Mouse (Mus musculus) neural tube, embryonic 10.5 days (tissue): Measurements from ENCODE around the gene Fryl.

ENCODE experiments used
- DNase-seq: peaks from one replicate; pipeline ENCODE4 v3.0.0-alpha.2; 2017; ENCODE audit warnings: low spot score; ENCODE audit errors: extremely low spot score

The Fryl gene

DNA sequence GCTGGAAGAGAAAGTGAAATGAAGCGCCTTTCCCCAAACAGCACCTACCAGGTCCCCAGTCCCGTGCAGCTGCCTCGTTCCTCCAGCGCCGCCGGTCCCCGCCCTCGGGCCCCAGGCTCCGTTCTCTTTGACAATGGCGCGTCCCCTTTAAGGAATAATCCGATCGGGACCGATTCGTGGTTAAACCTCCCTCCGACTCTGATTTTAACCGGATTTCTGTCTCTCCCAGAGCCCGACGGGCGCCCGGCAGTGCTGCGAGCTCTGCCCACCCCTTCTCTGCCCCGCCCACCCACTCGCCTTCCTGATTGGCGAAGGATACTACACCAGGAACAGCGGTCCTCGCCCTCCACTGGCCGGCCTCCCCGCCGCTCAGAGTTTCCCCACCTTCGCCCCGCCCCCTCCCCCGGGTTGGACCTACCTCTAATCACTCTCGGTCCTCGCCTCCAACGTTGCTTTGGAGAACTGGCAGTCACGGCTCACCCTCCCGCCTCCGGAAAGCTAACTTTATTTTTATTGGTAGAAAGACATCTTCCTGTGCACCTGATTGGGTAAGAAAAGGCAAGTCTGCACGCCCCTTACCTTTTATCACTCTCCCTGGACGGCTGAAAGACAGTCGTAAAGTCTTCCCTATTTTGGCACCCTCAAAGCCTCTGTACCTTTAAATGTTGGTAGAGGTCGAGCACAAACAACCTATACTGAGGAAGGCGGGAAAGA is at the start of gene Fryl:
TSS of gene Fryl (minus strand) at position 268 of the 714 bp plus-strand sequence.
- peak; percentile 98 for DNase-seq

DNA sequence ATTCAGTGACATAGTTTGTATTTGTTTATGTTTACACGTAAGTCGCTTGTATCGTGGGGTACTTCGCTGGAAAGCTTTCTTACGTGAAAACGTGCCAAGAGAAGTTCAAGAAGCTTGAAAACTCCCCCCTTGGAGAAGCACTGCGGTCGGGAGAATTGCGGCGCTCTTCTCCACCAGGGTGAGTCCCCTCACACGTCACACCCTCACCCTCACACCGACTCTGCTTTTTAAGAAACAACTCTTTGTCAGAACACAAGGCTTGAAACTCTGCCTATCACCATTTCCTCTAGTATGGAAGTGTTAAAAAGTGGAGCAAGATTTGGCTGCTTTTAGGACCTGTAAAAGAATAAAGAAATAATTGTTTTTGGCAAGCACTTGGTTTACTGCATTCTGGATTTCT is 48.1 kb upstream of the Fryl start:
- DNase-seq, result no peak

DNA sequence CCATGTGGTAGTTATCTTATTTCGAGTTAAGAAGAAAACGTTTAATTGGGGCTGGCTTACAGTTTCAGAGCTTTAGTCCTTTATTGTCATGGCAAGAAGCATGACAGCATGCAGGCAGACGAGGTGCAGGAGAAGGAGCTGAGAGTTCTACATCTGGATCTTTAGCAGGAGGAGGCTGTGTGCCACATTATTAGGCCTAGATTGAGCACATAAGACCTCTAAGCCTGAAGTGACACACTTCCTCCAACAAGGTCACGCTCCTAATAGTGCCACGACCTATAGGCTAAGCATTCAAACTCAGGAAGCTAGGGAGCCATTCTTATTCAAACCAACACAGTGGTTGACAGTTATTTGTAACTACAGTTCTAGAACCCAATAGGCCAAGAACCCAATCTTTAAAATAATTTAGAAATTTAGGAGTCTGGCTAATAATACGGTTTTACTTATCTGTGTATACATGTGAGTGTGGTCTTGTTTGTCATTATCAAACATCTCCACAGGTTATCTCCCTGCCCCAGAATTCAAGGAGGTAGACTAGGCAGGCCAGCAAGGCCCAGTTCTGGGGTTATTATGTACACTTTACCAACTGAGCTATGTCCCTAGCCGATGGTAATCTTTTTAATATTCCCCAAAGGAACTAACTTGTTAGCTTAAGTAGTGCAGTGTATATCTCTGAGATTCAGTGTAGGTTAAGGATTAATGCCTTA is 45.3 kb upstream of the Fryl start:
- DNase-seq, result no peak

DNA sequence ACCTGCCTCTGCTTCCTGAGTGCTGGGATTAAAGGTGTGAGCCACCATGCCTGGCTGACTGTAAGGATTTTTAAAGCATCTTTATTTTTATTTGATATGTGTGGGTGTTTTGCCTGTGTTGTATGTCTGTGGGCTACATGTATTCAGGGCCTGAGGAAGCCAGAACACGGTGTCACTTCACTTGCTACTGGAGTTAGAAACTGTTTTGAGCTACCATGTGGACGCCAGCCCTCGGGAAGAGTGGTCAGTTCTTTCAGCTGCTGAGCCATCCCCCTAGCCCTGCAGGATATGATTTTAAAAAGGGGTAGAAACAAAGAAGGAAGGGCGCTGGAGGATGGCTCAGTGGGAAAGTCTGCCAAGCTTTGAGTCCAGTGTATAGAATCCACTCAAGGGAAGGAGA is 39.5 kb upstream of the Fryl start:
- DNase-seq, result no peak

DNA sequence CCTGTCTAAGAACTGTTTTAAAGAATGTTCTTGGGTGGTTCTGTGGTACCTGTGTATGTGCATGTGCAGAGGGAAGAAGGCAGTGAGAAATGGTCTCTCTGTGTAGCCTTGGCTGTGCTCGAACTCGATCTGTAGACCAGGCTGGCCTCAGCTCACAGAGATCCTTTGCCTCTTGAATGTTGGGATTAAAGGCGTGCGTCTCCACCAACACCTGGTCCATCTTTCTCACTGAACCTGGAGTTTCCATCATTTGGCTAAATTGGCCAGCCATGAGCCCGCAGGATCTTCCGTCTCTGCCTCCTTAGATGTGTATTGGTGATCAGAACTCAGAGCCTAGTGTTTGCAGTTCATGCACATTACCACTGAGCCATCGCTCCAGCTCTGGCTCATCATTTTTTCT is 38.6 kb upstream of the Fryl start:
- DNase-seq, result no peak

DNA sequence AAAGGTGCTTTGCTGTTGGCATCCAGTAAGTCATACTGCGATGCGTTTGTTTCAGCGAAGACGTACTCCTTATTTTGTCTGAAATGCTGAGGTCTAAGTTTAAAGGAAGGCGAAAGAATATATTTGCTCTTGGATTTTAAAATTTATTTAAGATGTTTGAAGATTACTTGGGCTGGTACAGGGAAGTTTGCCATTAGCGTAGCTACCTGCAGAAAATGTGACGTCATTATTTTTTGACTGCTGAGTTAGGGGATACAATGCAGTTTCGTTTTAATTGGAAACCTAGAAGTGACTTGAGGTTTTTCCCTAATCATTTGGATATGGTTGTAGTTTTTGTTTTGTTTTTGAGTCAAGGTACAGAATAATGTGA is 37.0 kb upstream of the Fryl start:
- DNase-seq, result no peak

DNA sequence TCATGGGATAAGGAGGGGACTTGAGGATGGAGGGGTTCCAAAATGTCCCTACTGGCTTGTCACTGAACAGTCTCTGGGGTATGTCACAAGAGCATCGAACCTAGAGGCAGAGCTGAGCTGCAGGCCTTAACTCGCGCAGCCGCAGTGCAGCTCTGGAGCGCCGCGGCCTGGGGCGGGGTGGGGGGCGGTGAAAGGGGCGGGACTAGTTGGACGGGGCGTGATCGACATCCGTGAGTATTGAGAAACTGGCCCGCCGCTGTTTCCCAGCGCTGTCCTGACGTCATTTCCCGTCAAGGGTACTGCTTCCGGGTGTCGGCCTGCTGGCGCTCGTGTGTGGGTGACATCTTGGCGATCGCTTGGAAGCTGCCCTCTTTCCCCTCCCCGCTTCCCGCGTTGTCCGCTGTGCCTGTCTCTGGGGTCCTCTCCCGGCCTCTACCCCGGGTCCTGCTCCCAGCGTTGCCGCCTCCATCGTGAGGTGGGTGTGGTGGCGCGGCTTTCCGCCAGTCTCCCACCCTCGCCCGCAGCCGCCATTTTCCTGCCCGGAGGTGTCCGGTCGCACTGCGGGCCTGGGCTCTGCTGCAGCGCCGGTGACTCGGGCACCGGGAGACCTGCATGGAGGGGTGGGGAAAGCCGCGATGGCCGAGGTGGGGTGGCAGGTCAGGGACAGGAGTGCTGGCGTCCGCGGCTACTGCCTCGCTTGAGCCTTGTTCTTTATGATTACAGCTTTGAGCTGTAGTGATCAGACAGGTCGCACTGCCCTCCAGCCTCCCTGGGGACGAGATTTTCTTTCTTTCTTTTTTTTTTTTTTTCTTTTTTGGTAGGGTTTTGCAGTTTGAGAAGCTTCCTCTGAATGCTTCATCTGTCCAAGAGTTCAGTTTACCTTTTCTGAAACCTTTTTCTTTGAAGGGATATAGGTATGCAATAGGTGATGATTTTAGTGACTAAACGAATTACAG is 36.4 kb upstream of the Fryl start, which contains the start of gene Ociad1:
TSS of gene Ociad1 (plus strand) at position 283 of the 956 bp plus-strand sequence.
- DNase-seq, result peak; percentile 98

DNA sequence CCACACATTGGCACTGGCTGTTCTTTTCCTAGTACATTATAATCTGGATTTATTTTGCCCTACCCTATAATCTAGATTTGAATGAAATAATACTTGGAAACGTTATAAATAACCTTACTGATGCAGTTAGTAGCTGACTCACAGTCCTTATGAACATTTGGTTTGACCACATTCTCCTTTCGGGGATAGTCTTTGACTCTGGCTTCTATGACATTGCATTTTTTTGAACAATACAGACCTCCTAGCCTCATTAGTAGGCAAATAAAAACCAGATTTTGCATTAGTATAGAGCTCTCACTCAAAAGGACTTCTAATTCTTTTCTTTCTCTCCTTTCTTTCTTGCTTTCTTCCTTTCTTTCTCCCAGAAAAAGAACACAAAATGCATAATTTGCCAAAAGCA is 33.5 kb upstream of the Fryl start:
- DNase-seq, result no peak

DNA sequence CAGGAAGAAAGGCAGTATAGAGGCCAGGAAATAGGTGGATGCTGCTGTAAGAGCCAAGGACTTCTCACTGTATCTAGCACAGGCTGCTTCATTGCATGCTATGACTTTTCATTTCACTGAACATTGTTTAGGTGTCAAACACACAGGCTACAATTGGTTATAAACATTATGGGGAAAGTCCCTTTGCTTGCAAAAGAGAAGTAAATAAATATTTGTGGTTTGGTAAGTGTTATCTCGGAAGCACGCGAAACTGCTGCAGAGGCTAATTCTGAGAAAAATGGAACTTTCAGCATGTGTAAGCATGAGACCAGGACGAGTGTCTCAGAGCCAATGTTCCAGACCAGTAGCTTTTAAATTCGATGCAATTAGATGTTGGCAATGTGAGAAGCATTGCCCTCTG is 30.2 kb upstream of the Fryl start:
- DNase-seq, result no peak

DNA sequence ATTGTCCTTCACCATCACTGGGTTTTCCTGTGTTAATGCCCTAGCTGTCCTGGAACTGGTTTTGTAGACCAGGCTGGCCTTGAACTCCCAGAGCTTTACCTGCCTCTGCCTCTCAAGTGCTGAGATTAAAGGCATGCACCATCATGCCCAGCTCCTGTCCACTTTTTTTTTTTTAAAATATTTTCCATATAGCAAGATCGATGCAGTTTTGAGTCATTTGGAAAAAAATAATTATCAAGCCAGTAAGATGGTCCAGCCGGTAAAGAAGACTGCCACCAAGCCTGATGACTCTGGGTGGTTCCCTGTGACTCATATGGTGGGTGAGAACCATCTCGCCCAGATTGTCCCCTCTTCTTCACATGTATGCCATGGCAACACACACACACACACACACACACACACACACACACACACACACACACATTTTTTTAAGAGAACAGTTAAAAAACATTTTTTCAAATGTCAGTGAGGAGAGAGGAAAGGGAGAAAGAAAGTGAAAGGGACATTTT is 29.1 kb upstream of the Fryl start:
- no peak for DNase-seq

DNA sequence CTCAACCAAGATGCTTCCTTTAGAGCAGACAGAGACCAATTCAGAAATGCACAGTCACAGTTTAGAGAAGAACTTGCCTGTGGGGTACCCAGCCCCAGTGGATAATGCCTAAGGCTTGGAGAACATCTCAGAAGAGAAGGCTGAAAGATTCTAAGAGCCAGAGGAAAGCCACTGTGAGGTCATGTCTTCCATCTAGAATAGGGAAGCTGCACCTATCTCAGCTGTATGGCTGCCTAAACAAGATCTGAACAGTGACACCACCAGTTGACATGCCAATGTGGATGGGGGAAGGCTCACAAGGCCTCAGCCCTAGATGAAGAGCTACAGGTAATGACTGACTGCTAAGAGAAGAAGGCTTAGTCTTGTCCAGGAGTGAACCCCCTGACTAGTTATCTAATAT is 27.6 kb upstream of the Fryl start:
- DNase-seq, result no peak

DNA sequence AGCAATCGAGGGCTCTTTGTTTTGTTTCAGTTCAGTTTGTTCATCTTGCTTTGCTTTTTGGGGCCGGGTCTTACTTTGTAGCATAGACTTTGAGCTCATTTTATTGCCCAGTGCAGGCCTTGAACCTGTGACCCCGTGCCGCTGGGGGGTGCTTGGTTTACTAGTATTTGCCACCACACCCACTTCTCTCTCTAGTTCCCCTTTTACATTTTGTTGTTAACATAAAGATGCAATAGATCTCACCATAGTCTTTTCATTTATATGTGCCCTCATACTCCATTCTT is 24.1 kb upstream of the Fryl start:
- DNase-seq, result no peak

DNA sequence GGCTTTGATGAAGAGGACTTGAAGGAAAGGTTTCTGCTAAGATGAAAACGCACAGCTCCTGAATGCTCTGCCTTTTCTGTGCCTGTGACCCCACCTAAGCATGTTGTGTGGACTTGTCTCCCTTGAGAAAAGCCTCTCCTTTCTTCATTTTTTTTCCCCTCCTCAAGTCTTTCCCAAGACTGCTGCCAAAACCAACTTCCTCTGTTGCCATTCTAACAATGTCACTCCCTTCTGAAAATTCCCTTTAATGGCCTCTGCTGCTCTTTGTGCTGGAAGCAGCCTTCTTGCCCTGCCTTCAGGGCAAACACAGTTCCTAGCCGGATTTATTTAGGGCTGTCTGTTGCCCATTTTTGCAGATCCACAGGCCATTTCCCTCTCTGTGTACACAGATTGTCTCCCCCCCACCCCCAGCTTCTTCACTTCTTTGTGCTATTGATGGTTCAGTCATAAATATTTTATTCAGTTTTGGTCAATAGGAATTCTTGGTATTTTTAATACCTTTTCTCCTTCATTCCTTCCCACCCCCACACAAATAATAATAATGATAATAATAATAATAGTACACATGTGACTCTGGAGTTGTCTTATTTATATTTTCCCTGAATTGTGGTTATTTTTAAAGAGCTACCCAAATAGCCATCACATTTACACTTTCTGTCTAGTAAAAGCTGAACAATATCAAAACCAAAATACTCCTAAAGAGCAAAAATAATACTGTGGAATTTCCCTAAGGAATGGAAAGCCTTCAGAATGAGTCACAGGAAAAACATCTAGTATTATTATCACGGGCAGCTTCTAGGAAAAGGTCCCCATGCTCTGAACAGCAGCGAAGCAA is 23.5 kb upstream of the Fryl start:
- no peak for DNase-seq

DNA sequence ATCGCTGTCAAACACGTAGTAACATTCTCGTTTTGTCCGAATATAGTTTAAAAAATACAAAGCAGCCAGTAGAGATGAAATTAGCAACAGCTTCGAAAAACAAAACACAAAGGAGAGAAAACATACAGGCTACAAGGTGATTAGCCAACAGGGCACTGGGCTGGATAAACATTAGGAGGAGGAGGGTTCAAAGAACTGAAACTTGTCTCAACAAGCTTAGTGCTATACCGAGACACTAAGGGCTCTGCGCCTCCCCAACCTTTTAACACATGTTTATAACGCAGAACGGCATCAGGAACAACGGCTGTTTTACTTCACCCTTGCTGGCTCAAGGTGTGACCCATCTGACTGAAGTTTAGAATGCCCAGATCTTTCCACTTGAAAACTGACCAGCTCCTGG is 22.8 kb upstream of the Fryl start:
- DNase-seq, result no peak

DNA sequence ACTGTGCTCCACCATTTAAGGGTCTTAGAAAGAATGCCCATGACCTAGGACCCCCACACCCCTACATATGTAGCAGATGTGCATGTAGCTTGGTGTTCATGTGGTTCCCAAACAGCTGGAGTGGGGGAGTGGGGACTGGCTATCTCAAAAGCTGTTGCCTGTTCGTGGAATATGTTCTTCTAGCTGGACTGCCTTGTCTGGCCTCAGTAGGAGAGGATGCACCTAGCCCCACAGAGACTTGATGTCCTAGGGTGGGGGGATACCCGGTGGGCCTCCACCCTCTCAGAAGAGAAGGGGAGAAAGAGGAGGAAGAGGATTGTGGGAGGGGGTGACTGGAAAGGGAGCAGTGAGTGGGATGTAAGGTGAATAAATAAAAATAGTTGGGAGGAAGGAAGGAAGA is 18.5 kb upstream of the Fryl start:
- no peak for DNase-seq

DNA sequence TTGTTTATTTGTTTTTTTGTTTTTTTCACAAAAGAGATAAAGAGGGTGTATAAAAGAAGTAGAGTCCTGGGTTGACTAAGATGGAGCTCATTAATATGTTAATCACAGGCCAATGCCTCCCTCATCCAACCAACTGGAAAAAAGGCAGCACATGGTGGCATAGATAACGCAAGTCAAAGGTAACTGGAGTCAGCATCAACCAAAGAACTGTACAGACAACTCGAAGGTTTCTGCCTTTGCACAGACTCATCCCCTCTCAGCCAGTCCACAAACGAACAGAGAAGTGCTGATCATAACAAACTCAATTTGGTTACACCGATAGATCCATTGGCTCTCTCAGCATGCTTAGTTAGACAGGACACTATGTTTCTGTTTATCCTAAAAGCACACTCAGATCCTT is 16.8 kb upstream of the Fryl start:
- no peak for DNase-seq

DNA sequence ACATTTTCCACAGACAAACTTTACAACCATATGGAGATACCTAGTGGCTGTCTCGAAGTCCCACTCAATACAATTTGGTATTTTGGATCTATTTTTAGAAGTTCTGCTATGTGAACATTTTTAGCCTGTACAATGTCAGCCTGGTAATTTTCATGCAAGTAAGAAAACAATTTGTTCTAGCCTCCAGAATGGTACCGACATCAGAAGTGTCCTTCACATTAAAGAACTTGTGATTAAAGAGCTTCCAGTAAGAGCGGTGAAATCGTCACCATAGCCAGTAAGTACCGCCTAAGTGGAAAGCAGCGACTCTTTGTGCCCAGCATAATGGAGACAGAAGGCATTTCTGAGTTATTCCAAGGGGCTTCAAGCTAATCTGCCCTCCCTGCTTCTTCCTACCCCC is 14.2 kb upstream of the Fryl start:
- DNase-seq, result no peak

DNA sequence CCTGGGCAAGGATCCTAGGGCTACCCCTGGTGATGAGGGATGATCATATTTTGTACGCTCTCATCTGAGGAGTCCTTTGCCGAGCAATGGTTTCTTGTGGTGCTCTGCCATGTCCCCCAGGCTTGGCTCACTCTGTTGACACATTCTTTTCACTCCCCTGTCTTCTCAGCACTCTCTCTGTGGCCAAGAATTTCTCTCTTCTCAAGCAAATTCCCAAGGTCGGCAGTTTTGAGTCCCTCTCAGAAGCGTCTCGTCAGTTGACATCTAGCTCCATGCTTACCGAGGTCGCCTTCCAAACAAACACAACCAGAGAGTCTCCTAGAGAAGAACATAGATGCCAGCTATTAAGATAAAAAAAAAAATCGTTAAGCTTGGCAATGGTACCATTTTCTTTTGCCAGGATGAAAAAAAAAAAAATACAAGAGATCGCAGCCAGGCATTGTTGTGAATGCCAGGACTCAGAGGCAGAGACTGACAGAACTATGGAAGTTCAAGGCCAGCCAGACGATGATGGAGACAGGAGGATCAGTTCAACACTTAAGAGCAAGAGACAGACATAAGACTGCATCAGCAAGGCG is 12.3 kb upstream of the Fryl start:
- DNase-seq, result no peak

DNA sequence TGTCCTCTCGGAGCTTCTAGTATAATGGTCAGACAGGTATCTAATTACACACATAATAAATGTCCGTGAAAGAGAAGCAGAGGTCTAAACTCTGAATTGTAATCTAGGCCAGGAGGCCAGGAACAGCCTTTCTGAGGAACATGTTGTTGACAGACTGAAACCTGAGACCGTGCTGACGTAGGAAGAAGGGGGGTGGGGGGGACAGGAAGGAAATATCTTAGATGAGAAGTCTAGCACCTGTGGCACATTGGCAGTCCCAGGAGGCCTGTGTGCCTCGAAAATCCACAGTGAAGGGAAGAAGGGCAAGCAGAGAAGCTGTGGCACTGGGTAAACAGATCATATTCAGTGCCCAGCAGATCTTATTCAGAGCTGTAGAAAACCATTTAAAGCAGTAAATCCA is 9.0 kb upstream of the Fryl start:
- no peak for DNase-seq

DNA sequence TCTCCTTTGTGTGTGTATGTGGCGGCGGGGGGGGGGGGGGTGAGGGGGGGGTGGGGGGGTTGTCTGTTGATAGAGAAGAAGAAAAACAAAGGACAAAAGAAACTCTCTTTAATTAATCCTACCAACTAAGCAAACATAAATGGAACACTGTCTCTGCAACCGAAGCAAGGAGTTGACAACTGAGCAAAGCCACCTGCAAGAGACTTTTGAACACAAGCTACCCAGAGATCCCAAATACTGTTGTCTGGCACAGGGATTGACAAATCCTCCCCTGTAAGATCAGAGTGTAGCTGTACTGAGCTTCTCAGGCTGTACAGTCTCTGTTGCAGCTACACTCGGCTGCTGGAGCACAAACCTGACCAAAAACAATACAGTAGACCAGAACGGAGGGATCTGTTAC is 7.7 kb upstream of the Fryl start:
- no peak for DNase-seq

DNA sequence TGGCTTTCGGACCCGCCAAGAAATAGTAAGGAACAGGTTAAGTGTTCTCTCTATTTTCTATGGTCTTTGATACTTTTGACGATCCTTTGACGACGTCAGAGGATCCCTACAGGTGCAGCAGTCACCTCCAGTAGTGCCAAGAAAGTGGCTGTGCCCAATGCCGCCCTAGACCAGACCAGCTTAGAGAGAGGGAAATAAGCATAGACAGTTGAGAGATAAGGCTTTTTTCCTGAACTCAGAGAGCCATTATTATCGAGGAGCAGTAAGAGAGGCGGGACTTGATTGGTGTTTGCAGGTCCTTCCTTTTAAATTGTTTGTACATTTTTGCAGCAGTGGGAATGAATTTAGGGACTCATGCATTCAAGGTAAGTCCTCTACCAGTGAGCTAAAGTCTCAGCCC is 1.3 kb upstream of the Fryl start:
- no peak for DNase-seq
